Mouse (Mus musculus) right cerebral cortex, adult 2 months (tissue): ENCODE measurements around the gene Dysf.

Source experiments
- DNase-seq, 2 experiments: peaks; one replicate each; pipeline ENCODE4 v3.0.0; 2021 to 2022; ENCODE audit warnings: low spot score in 2 of 2

Gene Dysf

GRCm38 (mm10) chr6:84156481-84157025 is 148.2 kb downstream of the Dysf start:
- DNase-seq, result no peak

- no peak for DNase-seq
Measured at GRCm38 (mm10) chr6:84159046-84159445, 150.7 kb downstream of the Dysf start.

GRCm38 (mm10) chr6:84167612-84168011 is 159.2 kb downstream of the Dysf start:
- no peak for DNase-seq

- no peak for DNase-seq
Measured at GRCm38 (mm10) chr6:84168571-84168970, 160.2 kb downstream of the Dysf start.

DNA sequence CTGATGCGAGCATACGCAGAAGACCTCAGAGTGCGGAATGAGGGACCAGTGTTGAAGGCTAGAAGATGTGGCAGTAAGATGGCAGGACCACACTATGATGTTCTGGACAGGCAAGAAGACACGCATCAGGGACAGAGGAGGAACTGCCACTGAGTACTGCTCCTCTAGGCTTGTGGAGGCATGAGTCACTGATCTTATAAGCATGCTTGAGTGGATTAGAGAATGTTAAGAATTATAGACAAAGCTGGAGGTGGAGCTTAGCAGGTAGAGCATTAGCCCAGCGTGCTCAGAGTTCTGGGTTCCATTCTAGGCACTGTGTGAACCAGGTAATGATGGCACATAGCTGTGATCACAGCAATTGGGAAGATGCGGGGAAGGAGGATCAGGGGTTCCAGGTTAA is 165.2 kb downstream of the Dysf start:
- no peak for DNase-seq

DNA sequence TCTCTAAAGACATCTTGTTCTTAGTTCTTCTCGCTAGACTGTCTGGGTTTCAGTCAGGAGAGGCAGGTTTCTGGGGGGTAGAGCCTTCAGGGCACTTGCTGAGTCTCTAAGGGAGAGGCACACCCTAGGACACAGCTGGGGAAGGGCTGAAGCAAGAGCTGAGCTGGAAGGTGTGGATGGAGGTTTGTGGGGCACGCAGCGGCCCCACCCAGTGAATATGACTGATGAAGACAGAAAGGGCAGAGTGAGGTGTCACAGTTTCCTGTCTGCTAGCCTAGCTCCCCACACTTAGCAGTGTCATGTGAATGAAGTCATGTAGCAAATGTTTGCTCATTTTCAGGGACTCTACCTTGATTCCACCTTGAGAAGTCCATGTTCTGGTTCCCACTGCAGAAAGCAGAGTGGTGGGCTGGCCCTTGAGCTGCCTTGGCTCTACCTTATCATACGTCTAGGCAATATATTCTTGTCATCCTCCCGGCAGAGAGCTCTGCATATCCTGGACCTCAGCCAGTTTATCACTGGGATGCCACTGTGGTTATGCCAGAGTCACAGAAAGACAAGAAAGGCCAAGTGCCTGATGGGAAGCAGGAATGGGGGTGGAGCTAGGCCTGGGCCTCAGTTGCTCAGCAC is 170.5 kb downstream of the Dysf start:
- DNase-seq, result no peak

- DNase-seq, result no peak
Measured at GRCm38 (mm10) chr6:84181452-84181851, 173.1 kb downstream of the Dysf start.

DNA sequence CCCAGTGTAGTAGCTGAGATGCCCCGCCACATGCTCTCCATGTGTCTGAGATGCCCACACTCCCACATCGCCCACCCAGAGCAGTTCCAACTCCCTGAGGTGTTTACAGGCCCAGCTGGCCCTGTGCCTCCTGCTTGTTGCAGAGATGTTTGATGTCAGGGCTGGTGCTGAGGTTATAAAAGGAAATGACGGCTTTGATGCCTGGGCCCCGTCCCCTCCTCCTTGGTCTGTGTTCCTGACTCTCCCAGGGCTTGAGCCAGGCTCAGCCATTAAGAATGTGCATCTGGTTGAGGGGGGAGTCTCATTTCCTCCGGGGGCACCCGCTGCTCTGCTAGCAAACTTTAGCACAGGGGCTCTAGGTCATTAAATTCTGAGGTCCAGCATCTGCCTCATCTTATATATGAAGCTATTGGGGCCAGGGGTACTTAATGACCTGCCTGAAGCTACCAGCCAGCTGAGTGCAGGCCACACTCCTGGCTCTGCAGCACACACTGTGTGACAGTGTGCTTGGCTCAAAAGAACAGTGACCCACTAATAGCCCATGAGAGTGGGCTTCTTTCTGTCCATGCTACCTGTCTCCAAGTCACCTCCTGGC is 183.4 kb downstream of the Dysf start:
- DNase-seq, result peak; percentile 17 to 18

- no peak for DNase-seq
Measured at GRCm38 (mm10) chr6:84196511-84196910, 188.1 kb downstream of the Dysf start.

DNA sequence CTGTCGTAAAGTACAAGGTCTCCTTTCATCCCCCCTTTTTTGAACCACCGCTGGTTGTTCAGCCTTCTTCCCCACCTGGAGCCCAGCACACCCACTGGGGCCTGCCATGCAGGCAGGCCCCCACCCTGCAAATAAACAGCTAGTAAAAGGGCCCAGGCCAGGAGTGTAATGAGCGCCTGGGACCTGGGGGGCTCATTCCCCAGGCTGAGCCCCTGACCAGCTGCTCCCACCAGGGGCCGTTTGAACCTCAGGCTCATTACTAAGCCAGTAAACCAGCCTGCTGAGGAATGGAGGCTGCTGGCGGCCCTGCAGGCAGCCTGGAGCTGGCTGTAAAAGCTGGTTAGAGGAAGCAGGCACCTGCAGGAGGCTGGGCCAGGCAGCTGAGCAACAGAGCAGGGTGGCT is 189.4 kb downstream of the Dysf start:
- DNase-seq, result no peak

GRCm38 (mm10) chr6:84201721-84202490 is 193.5 kb downstream of the Dysf start:
- DNase-seq, result no peak

- no peak for DNase-seq
Measured at GRCm38 (mm10) chr6:84205611-84206010, 197.2 kb downstream of the Dysf start.

DNA sequence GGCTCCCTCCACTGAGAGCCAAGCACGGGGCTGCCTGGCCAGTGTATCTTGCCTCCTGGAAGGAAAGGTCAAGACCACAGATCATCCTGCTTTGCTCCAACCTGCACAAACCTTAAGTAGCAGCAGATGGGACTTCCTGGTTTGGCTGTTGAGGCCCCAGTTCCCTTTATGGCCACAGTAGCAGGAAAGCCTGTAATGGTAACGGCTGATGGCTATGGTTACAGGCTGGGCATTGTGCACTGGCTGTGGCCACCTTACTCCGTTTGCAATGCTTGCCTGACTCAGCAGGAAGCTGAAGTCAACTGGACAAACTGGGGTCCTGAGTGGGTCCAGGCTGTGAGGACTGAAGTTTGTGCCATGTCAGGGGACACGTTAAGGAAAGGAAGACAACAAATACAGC is 200.2 kb downstream of the Dysf start:
- no peak for DNase-seq

- DNase-seq, result no peak
Measured at GRCm38 (mm10) chr6:84209736-84210434, 201.5 kb downstream of the Dysf start.

DNA sequence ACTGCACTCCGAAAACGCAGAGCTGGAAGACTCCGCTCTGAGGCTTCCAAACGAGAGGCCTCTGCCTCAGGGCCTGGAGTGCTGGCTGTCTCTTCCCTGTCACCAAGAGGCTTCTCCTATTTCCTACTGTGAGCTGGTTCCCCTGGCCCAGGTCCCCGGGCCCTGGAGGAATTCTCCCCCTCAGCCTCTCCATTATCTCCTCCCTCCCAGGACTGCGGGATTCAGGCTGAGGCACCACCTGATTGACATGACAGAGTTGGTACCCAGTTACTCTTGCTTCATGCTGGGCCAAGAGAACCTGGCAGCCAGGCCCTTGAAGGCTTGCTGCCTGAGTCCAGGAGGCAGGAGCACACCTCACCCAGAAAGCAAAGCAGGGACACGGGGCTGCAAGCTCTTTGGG is 203.1 kb downstream of the Dysf start:
- DNase-seq, result no peak

GRCm38 (mm10) chr6:84213101-84213500 is 204.7 kb downstream of the Dysf start:
- DNase-seq, result no peak

- no peak for DNase-seq
Measured at GRCm38 (mm10) chr6:84217216-84217933, 209.0 kb downstream of the Dysf start.

DNA sequence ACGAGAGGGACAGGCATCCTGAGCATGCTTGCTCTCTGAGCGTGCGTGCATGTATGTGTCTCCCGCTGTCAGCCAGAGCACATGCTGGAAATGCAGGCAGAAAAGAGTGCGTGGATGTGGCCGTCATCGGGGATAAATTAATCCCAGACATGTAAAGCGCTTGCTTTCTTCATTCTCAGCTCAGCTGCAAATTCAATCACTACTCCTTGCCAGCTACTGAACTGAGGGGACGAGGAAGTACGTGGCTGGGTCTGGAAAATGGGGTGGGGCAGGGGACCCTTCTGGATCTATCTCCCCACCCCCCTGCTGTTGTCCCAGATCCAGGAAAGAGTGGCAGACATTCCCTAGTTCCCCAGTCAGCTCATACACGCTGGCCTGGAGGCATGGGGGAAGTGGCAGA is 210.7 kb downstream of the Dysf start:
- DNase-seq, result no peak

GRCm38 (mm10) chr6:84224861-84225260 is 216.5 kb downstream of the Dysf start:
- DNase-seq, result no peak

- DNase-seq, result peak; percentile 42 to 62
Measured at GRCm38 (mm10) chr6:84225587-84225986, 217.2 kb downstream of the Dysf start.

DNA sequence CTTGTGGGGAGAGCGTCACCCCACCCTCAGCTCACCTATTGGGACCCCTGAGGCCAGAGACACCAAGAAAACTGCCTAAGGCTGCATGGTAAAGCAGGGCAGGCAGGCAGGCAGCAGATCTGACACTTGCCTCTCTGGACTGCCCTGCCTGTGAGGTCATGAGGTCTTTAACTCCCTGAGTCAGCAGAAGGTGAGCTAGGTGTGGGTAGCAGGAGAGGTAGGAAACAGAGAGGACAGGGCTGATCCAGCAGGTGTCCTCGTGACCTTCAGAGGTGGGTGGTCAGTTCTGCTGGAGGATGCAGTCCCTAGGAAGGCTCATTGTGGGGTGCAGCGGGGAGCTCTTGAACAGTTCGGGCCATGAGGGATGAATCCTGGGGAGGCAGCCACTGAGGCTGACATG is 219.8 kb downstream of the Dysf start:
- DNase-seq, result no peak

DNA sequence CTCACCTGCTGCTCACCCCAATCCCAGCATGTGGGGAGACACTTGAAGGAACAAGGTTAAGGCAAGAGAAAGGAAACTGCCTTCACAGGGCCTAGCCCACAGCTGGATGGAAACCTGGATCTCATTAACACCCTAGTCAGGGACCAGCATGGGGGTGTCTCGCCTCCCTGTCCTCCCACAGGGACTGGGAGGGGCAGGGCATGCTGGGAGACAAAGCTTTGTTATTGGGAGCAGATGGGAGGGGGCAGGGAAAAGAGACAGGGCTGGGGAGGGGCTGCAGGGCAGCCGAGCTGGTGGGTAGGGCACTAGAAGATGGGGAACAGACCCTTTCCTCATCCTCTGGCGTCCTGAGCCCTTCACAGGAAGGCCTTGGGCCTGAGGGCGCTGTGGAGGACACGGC is 220.4 kb downstream of the Dysf start:
- no peak for DNase-seq
